Mouse (Mus musculus): ENCODE measurements around the gene Mcoln3. TPM values are rescaled to one million over a fixed set of nuclear protein-coding genes. Genes with fewer than 3 reads are reported as not detected.

Mcoln3 gene
- polyA plus RNA-seq, 1 experiment from 2014 or later, result 7.1 TPM

DNA sequence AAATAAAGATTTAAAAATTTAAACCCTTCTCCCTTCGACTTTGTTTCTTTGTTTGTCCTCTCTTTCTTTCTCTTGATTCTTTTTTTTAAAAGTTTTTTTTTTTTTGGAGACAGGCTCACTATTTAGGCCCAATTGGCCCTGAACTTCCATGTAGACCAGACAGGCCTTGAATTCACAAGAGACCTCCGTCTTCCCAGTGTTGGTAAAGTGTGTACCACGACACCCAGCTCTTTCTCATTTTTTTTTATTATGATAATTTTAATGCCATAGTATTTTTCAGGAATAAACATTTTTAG, 4.8 kb downstream of the Mcoln3 start:
- no peak overlapping the region; the same call in 1 of the 2 replicates for H3K4me3 ChIP-seq (ENCODE audit: low read depth, low read length)
- H3K4me2 ChIP-seq (ENCODE audit: low read depth, low read length), result peak overlapping the region; percentile 55; the same call in 1 of the 2 replicates
- WGBS, result 41% methylated on average over 3 of the region's 3 CpGs
- H3K4me1 ChIP-seq (ENCODE audit: control insufficient read depth, insufficient read depth, low read length), result 0 out of 2 replicates have a peak, but pooled peaks cover 2% of the 10 kb centered on the region
- DNase-seq (ENCODE audit: low spot score) (no peak), ATAC-seq (ENCODE audit: low read depth) (no peak)
- peaks cover 10% of the 10 kb centered on the region for H3K27me3 ChIP-seq (replicated peaks; ENCODE audit: control insufficient read depth, insufficient read depth, low read length)
- H3K9ac ChIP-seq (ENCODE audit: low read depth, low read length), result no peak overlapping the region
- no peaks in the 10 kb centered on the region for H3K36me3 ChIP-seq (ENCODE audit: control insufficient read depth, insufficient read depth, low read length)
- no peak overlapping the region for H3K27ac ChIP-seq (replicated peaks; ENCODE audit: low read depth, low read length)
- no peaks in the 10 kb centered on the region for H3K9me3 ChIP-seq (ENCODE audit: control insufficient read depth, low read length)

DNA sequence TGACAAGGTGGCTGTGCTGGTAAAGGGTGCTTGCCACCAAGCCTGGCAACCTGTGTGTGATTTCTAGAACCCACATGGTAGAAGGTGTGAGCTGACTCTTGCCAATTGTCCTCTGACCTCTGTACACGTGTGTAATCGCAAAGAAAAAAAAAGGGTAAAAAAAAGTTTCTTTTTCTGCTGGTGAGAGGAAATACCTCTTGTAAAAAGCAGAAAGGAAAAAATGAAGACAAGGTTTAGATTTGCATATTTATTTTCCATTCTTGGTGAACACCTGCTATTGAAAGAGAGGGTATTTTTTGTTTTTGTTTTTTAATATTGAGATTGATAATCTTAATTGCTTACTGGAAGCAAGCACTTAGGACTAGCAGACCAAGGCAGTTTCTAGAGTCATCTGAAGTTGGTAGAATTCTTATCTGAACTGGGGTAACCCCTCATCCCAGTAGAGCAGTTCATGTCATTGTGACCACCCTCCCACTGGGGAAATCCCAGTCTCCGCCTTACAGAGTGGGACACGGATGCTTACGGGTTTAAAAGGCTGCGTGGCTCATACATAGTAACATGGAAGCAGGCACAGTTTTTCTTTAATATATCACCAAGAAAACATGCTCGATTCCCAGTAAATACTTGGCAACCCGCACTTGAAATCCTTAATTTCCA, 5.7 kb downstream of the Mcoln3 start:
- no peak for DNase-seq (ENCODE audit: low spot score)
- H3K4me1 ChIP-seq (ENCODE audit: control insufficient read depth, insufficient read depth, low read length), result 0 out of 2 replicates have a peak, but pooled peaks cover 2% of the 10 kb centered on the region
- 82% methylated on average over 8 of the region's 8 CpGs for WGBS

DNA sequence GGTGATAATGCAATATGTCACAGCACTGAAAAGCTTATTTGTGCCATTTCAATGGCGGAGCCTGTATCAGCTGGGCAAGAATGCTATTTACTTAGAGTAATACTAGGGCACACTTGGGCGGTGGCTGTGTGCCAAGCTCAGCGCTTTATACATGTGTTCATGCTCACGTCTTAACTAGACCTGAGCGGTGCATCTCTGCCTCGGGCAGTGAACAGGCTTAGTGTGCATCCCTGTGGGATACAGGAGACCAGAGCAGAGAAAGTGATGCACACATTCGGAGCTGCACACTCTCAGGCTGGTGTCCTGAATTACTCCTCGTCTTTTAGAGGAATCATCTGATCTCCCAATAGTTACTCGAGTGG, 6.2 kb downstream of the Mcoln3 start:
- Histone ChIP-seq H3K4me3 (ENCODE audit: low read depth, low read length) (no peak overlapping the region), H3K36me3 (ENCODE audit: control insufficient read depth, insufficient read depth, low read length) (no peaks in the 10 kb centered on the region), H3K4me1 (ENCODE audit: control insufficient read depth, insufficient read depth, low read length) (0 out of 2 replicates have a peak, but pooled peaks cover 2% of the 10 kb centered on the region), H3K9ac (ENCODE audit: low read depth, low read length) (no peak overlapping the region), H3K9me3 (ENCODE audit: control insufficient read depth, low read length) (no peaks in the 10 kb centered on the region), H3K27me3 (replicated peaks; ENCODE audit: control insufficient read depth, insufficient read depth, low read length) (no peaks in the 10 kb centered on the region), H3K27ac (replicated peaks; ENCODE audit: low read depth, low read length) (no peak overlapping the region), H3K4me2 (ENCODE audit: low read depth, low read length) (no peak overlapping the region)
- DNase-seq (ENCODE audit: low spot score) (peak; percentile 71), ATAC-seq (ENCODE audit: low read depth) (peak; percentile 50; the same call in 1 of the 2 replicates)
- WGBS, result 60% methylated on average over 9 of the region's 9 CpGs

More for the DNA sequence above, 5.7 kb downstream of the Mcoln3 start:
- no peak for ATAC-seq (ENCODE audit: low read depth)
- Histone ChIP-seq H3K27ac (replicated peaks; ENCODE audit: low read depth, low read length) (no peak overlapping the region), H3K4me2 (ENCODE audit: low read depth, low read length) (no peak overlapping the region), H3K9me3 (ENCODE audit: control insufficient read depth, low read length) (no peaks in the 10 kb centered on the region), H3K9ac (ENCODE audit: low read depth, low read length) (no peak overlapping the region), H3K4me3 (ENCODE audit: low read depth, low read length) (no peak overlapping the region), H3K27me3 (replicated peaks; ENCODE audit: control insufficient read depth, insufficient read depth, low read length) (peaks cover 2% of the 10 kb centered on the region; the same call in 1 of the 2 replicates), H3K36me3 (ENCODE audit: control insufficient read depth, insufficient read depth, low read length) (no peaks in the 10 kb centered on the region)

DNA sequence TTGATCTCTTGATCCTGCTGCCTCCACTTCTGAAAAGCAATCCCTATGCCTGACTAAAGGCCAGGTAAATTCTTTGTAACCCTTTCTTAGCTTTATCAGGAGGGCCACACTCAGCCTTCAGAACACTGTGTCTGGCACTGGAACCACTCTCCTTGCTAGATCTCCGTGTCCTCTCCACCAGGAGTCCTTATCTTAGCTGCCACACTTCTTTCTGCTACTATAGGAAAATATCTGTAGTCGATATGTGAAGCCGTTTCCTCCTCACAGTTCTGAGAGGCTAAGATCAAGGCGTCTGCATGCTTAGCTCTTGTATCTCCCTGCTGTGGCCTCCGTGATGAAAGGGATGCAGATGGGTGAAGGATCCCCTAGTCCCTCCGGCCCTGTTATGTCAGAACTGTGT, 10.0 kb downstream of the Mcoln3 start:
- Histone ChIP-seq H3K4me1 (ENCODE audit: control insufficient read depth, insufficient read depth, low read length) (no peaks in the 10 kb centered on the region), H3K9ac (ENCODE audit: low read depth, low read length) (no peak overlapping the region), H3K36me3 (ENCODE audit: control insufficient read depth, insufficient read depth, low read length) (no peaks in the 10 kb centered on the region), H3K4me2 (ENCODE audit: low read depth, low read length) (no peak overlapping the region), H3K9me3 (ENCODE audit: control insufficient read depth, low read length) (no peaks in the 10 kb centered on the region), H3K27ac (replicated peaks; ENCODE audit: low read depth, low read length) (no peak overlapping the region), H3K4me3 (ENCODE audit: low read depth, low read length) (no peak overlapping the region), H3K27me3 (replicated peaks; ENCODE audit: control insufficient read depth, insufficient read depth, low read length) (no peaks in the 10 kb centered on the region)
- ATAC-seq (ENCODE audit: low read depth) (no peak), DNase-seq (ENCODE audit: low spot score) (no peak)
- WGBS, result 61% methylated on average over 6 of the region's 6 CpGs

DNA sequence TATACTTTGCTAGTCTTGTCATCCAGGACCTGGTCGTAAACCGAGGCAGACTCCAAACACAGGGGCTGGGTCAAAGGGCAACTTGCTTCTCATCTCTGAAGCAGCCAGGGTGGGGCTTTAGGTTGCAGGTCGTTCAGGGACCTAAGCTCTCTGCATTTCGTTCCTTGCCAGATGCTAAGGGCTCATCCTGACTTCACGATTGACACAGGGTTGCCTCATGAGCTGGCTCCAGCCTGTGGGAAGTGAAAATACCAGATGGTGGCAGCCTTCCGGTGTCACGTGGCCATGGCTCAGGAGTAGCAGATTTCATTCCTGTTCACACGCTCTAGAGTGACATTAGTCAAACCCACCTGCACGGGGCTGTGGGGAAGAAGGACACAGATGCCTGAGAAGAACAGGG, 17.6 kb downstream of the Mcoln3 start:
- H3K9me3 ChIP-seq (ENCODE audit: control insufficient read depth, low read length), result no peaks in the 10 kb centered on the region
- no peak overlapping the region for H3K4me3 ChIP-seq (ENCODE audit: low read depth, low read length)
- no peak for ATAC-seq (ENCODE audit: low read depth)
- H3K27me3 ChIP-seq (replicated peaks; ENCODE audit: control insufficient read depth, insufficient read depth, low read length), result no peaks in the 10 kb centered on the region
- H3K4me2 ChIP-seq (ENCODE audit: low read depth, low read length), result no peak overlapping the region
- WGBS, result 73% methylated on average over 9 of the region's 9 CpGs
- H3K4me1 ChIP-seq (ENCODE audit: control insufficient read depth, insufficient read depth, low read length), result no peaks in the 10 kb centered on the region
- H3K9ac ChIP-seq (ENCODE audit: low read depth, low read length), result no peak overlapping the region
- H3K36me3 ChIP-seq (ENCODE audit: control insufficient read depth, insufficient read depth, low read length), result no peaks in the 10 kb centered on the region
- no peak overlapping the region for H3K27ac ChIP-seq (replicated peaks; ENCODE audit: low read depth, low read length)
- no peak for DNase-seq (ENCODE audit: low spot score)

DNA sequence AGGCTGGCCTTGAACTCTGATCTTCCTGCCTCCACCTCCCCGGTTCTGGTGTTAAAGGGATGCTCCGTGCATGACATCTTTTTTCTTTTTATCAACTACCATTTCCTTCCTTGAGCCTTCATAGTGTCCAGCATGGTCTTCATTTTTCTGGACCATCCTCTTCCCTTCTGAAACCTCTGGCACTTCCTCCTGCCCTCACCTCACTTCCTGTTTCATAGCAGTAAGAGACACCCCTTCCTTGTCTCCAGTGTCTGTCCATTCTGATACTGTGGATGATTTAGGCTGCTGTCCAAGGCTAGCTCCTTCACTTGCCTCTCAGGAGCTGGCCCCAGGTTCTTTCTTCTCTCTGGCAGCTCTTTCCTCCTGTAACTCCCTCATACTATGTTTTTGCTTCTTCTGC, 18.2 kb downstream of the Mcoln3 start:
- ATAC-seq (ENCODE audit: low read depth), result no peak
- Histone ChIP-seq H3K27me3 (replicated peaks; ENCODE audit: control insufficient read depth, insufficient read depth, low read length) (no peaks in the 10 kb centered on the region), H3K27ac (replicated peaks; ENCODE audit: low read depth, low read length) (no peak overlapping the region), H3K36me3 (ENCODE audit: control insufficient read depth, insufficient read depth, low read length) (no peaks in the 10 kb centered on the region), H3K4me3 (ENCODE audit: low read depth, low read length) (no peak overlapping the region), H3K9ac (ENCODE audit: low read depth, low read length) (no peak overlapping the region), H3K9me3 (ENCODE audit: control insufficient read depth, low read length) (no peaks in the 10 kb centered on the region), H3K4me1 (ENCODE audit: control insufficient read depth, insufficient read depth, low read length) (no peaks in the 10 kb centered on the region), H3K4me2 (ENCODE audit: low read depth, low read length) (no peak overlapping the region)
- 78% methylated on average over 2 of the region's 2 CpGs for WGBS
- no peak for DNase-seq (ENCODE audit: low spot score)

DNA sequence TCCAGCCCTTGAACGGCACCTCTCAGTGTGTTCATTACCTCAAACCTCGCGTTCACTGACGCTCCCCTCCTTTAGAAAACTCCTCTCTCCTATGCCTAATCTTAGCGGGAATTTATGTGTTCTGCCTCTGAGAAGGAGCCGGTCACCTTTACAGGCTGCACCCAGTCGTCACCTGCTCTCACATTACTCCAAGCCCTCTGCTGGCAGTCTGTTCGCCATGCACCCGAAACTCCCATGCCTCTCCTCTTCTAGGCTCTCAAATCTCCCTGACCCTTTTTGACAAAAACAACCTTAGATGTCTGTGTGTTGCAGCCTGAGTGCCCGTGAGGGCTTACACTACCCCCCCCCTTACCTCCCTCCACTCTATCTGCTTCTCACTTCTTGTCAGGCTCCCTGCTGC, 19.2 kb downstream of the Mcoln3 start:
- Histone ChIP-seq H3K36me3 (ENCODE audit: control insufficient read depth, insufficient read depth, low read length) (no peaks in the 10 kb centered on the region), H3K4me2 (ENCODE audit: low read depth, low read length) (no peak overlapping the region), H3K4me3 (ENCODE audit: low read depth, low read length) (no peak overlapping the region), H3K9me3 (ENCODE audit: control insufficient read depth, low read length) (no peaks in the 10 kb centered on the region), H3K27ac (replicated peaks; ENCODE audit: low read depth, low read length) (no peak overlapping the region), H3K27me3 (replicated peaks; ENCODE audit: control insufficient read depth, insufficient read depth, low read length) (no peaks in the 10 kb centered on the region), H3K9ac (ENCODE audit: low read depth, low read length) (no peak overlapping the region), H3K4me1 (ENCODE audit: control insufficient read depth, insufficient read depth, low read length) (no peaks in the 10 kb centered on the region)
- no peak for DNase-seq (ENCODE audit: low spot score)
- WGBS, result 37% methylated on average over 10 of the region's 10 CpGs
- ATAC-seq (ENCODE audit: low read depth), result no peak

DNA sequence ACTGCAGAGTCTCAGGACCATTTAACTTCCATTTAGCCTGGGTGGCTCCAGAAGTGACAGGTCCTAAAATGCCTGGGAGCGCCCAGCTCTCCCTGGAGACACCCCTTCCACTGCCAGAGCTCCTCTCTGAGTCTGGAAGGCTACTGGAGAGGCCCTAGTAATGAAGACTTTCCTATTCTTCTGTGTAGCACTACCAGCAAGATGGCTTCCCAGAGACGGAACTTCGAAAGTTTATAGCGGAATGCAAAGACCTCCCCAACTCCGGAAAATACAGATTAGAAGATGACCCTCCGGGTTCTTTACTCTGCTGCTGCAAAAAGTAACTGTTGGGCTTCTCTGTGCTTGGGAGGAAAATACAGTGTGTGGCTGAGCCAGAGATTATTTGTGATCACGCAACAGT, 23.0 kb downstream of the Mcoln3 start:
- Histone ChIP-seq H3K27me3 (replicated peaks; ENCODE audit: control insufficient read depth, insufficient read depth, low read length) (no peaks in the 10 kb centered on the region), H3K4me2 (ENCODE audit: low read depth, low read length) (no peak overlapping the region), H3K27ac (replicated peaks; ENCODE audit: low read depth, low read length) (no peak overlapping the region), H3K4me1 (ENCODE audit: control insufficient read depth, insufficient read depth, low read length) (no peaks in the 10 kb centered on the region), H3K4me3 (ENCODE audit: low read depth, low read length) (no peak overlapping the region), H3K36me3 (ENCODE audit: control insufficient read depth, insufficient read depth, low read length) (no peaks in the 10 kb centered on the region), H3K9me3 (ENCODE audit: control insufficient read depth, low read length) (0 out of 2 replicates have a peak, but pooled peaks cover 3% of the 10 kb centered on the region), H3K9ac (ENCODE audit: low read depth, low read length) (no peak overlapping the region)
- 94% methylated on average over 7 of the region's 7 CpGs for WGBS
- ATAC-seq (ENCODE audit: low read depth) (no peak), DNase-seq (ENCODE audit: low spot score) (no peak)

DNA sequence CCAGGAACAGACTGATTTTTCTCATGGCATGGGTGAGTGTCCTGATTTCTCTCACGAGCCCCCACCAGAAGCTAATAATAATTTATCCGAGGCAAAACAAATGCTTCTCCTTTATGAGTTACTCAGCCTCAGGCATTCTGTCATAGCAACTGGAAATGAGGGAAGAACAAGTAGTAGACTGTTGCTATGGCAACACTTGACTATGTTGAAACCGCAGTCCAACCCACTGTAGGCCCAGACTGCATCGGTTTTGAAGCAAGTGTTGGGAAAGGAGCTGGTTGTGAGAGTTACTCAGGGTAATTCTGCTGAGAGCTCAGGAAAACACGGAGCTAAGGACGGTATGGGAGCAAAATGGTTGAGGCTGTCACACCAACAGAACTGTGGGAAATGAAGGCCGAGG, 25.3 kb downstream of the Mcoln3 start:
- Histone ChIP-seq H3K4me3 (ENCODE audit: low read depth, low read length) (no peak overlapping the region), H3K9me3 (ENCODE audit: control insufficient read depth, low read length) (0 out of 2 replicates have a peak, but pooled peaks cover 3% of the 10 kb centered on the region), H3K27ac (replicated peaks; ENCODE audit: low read depth, low read length) (no peak overlapping the region), H3K27me3 (replicated peaks; ENCODE audit: control insufficient read depth, insufficient read depth, low read length) (no peaks in the 10 kb centered on the region; the same call in 1 of the 2 replicates), H3K4me1 (ENCODE audit: control insufficient read depth, insufficient read depth, low read length) (no peaks in the 10 kb centered on the region), H3K36me3 (ENCODE audit: control insufficient read depth, insufficient read depth, low read length) (no peaks in the 10 kb centered on the region), H3K9ac (ENCODE audit: low read depth, low read length) (no peak overlapping the region), H3K4me2 (ENCODE audit: low read depth, low read length) (no peak overlapping the region)
- ATAC-seq (ENCODE audit: low read depth) (no peak), DNase-seq (ENCODE audit: low spot score) (no peak)
- WGBS, result 80% methylated on average over 7 of the region's 7 CpGs

Measured in embryonic facial prominence, embryonic 14.5 days (tissue).